Mouse (Mus musculus) c-Kit-negative CD71-positive TER-119-positive erythroid progenitor cells, embryonic 14.5 days (primary cell): ENCODE data around the gene Ces3a.
"Not testable (repeated sequence)": the region's sequence is repeated elsewhere in the genome, so short reads cannot be mapped to it uniquely, and the experiment has no call there.

ENCODE experiments used
- DNase-seq: peaks from one replicate; pipeline ENCODE4 v3.0.0-alpha.2; 2013; ENCODE audit warnings: low read depth, low spot score

Gene Ces3a

GRCm38 (mm10) chr8:105048371-105048854 lies at the start of gene Ces3a:
Ces3a (plus strand) TSS chr8:105048601.
- DNase-seq = no peak

DNA sequence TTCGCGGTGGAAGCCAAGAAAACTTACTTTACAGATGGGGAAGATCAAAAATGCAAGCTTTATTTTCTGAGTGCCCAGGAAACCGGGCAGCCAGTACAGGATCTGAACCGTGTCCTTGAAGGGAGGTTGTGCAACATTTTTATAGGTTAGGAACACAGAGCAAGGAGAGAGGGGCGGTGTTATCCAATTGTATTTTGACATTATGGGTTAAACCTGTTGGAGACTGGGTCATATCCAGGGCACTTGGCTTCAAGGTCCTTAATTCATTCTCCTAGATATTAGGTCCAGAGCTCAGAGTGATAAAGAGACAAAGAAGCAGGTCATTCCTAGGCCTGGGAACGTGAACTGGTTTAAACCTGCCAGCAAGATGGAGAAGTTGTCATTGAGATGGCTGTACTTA lies 49.2 kb upstream of the Ces3a start:
- DNase-seq = no peak

GRCm38 (mm10) chr8:105000586-105000985 lies 47.8 kb upstream of the Ces3a start, which contains the start of gene Ces2h:
Ces2h (plus strand) TSS chr8:105000853.
- no peak for DNase-seq

DNA sequence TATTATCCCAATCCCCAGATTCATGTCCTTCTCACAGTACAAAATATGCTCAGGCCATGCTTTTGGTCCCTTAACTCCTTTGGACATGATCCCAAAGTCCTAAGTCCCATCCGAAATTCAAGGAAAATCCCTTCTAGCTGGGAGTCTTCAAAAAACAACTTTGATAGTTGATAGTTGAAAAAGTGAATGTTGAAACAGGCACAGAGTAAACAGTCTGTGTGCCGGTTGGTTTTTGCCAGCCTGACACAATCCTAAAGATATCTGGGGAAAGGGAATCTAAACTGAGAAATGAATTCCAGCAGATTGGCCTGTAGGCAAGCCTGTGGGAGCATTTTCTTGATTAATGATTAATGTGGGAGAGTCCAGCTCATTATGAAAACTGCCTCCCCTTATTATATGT lies 38.4 kb upstream of the Ces3a start:
- no peak for DNase-seq

DNA sequence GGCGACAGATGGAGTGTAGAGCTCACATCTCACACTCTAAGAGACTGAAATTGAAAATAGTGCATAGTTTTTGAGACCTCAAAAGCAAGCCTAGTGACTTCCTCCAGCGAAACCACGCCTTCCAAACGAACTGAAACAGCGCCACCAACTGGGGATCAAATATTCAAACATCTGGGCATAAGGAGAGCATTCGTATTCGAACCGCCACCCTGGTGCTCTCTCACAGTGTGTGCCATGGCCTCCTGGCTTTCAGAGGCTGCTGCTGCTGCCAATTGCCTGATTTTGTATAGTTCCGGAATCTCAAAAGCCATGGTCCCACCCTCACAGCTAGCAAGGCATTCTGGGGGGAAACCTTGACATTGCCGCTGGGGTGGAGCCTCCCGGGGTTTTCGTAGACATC lies 37.3 kb upstream of the Ces3a start:
- DNase-seq = peak; percentile 8

DNA sequence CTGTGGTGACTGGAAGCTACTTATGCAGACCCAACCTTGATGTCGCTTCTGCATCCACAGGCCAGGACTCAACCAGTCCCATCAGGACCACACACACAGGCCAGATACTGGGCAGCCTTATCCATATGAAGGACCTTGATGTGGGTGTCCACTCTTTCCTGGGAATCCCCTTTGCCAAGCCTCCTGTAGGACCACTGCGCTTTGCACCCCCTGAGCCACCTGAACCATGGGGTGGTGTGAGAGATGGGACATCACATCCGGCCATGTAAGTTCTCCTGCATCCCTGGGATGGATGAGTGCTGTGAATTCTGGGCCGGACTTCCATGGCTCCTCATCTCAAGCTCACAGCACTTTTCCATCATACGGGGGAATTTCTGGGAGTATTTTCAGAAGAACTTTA lies 34.0 kb upstream of the Ces3a start:
- no peak for DNase-seq

GRCm38 (mm10) chr8:105021954-105022353 lies 26.4 kb upstream of the Ces3a start:
- no peak for DNase-seq

DNA sequence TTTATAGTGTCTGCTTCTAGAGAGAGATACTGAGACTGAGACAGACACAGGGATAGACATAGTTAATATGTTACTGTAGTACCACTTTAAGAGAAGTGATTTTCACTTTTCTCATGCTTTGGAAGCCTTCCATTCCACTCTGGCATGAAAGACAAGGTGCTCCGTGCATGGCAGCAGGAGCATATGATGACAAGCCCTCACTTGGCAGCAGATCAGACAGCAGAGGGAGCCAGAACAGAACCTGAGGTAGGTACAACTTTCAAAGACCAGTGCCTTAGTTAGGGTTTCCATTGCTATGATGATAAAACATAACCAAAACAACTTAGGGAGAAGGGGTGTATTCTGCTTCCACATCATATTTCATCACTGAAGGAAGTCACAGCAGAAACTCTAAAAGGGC lies 25.3 kb upstream of the Ces3a start:
- no peak for DNase-seq

- peak; percentile 42 for DNase-seq
Observed at GRCm38 (mm10) chr8:105025050-105025449, 23.4 kb upstream of the Ces3a start.

DNA sequence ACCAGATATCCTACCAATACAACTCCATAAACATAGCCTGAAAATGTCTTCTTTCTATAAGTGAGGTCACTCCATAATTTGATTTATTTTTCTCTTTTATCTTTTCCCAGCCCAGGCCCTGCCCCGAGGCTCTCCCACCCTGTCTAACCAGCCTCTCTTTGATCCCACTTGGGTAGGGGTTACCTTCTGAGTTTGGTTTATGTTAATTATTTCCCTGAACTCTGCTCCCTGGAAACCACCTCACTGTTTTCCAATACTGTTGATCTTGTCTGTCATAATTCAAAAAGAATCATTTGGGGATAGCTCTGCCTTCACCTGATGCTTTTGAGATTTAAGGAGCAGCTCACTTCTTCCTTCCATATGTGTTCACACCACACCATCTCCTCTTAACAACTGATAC lies 4.9 kb upstream of the Ces3a start:
- no peak for DNase-seq

DNA sequence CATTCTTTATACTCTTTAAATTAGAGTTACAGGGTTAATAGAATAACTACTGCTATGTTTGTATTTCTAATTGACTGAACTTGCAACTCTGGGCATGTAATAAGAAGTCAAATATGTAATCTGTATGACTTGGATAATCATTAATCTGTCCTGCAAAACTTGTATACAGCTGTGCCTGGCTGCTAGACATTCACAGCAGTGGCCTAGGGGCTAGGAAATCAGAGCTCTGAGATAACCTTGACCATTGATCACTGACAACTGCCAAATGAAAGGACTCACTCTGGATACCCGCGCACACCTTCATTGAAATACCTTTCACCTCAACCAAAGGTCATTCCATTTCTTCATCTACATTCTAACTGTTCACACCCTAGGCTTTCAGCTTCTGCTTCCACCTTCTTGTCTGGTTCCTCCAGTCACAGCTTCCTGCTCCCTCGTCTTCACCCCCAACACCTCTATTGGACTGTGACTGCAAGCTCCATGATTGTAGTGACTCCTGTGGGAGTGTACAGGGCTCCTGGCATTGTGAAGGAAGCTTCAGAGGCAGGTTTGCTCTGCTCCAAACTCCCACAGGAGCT lies 2.5 kb upstream of the Ces3a start:
- DNase-seq = no peak

DNA sequence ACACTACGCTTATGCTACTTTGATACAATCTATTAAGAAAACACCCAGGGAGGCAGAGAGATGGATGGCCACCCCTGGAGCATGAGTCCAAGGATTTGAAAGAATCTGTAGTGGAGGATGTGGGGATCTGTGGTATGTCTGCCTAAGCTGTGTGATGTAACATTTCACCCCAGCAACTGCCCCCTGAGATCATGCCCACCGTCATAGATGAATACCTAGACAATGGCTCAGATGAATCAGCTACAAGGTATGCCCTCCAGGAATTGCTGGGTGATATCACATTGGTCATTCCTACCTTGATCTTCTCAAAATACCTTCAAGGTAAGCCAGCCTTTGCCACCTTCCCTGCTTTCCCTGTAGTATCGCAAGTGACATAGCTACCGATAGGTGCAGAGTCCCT lies 7.8 kb downstream of the Ces3a start:
- no peak for DNase-seq

DNA sequence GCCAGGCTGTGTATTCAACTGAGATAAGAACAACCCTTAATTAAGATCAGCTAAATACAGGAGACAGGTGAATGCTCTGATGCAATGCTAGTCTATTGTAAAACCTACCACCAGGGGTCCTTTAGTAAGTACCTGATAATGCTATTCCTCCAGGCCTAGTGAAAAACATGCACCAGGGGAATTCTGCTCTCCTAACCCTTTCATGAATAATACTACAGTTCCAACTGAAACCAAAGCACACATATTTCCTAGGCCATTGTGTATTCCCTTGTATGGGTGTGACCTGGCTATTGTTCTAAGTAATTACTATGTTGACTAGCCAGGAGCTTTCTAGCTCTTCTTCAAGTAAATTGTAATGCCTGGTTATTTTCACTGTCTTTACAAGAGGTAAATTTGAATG lies 11.7 kb downstream of the Ces3a start:
- no peak for DNase-seq

DNA sequence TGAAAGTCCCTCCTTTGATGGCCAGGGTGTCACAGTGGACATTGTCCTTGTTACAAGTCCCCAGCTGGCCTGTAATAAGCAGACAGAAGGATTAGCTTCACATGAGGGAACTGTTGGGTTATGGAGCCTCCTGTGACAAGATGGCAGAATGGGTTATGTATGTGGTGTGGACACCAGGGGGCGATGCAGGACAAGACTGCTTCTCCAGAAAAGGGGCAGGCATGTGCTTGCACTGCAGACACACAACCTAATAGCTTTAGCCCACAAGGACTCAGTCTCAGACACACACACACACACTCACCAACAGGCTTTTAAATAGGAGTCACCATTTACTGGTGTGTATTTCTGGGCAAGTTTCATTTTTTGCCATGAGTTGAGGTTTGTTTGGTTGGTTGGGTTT lies 18.4 kb downstream of the Ces3a start:
- peak; percentile 4 for DNase-seq

DNA sequence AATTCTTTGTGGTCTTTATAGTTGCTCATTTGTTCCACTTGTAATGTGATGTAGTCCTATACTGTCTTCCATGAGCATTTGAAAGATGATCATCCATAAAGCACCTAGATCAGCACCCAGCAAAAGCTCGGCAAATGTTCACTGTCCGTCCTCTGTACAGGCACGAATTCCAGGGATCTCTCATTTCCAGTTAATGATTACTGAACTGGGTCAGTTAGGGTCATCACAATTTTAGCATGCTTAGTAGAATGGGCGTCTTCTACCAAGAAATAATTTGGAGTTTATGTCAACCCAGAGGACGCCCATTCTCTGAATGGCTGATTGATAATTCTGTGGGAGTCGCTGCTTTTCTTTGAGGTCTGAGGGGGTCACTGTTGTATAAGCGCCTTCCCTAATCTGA lies 19.5 kb downstream of the Ces3a start:
- not testable (repeated sequence) for DNase-seq

GRCm38 (mm10) chr8:105068971-105069370 lies 20.6 kb downstream of the Ces3a start:
- DNase-seq = no peak

GRCm38 (mm10) chr8:105076601-105077000 lies 28.2 kb downstream of the Ces3a start:
- DNase-seq = no peak

GRCm38 (mm10) chr8:105077071-105077470 lies 28.7 kb downstream of the Ces3a start:
- no peak for DNase-seq

DNA sequence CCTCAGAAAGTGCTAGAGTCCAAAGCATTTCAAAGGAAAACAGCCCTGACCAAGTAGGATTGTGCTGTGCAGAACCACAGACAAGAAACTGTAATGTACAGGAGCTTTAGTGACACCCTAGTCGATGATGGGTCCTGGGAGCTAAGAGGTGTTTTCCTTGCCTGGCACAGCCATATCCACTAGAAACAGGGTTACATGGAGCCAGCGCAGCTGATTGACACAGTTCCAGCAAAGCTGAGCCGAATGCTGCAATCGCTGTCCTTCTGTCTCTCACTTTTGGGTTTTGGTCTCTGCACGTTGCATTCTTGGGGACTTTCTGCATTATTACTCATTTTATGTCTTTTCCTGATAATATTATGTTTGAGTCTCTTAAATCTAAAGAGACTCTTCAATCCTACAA lies 30.2 kb downstream of the Ces3a start:
- DNase-seq = no peak

GRCm38 (mm10) chr8:105080814-105081336 lies 32.5 kb downstream of the Ces3a start:
- no peak for DNase-seq

DNA sequence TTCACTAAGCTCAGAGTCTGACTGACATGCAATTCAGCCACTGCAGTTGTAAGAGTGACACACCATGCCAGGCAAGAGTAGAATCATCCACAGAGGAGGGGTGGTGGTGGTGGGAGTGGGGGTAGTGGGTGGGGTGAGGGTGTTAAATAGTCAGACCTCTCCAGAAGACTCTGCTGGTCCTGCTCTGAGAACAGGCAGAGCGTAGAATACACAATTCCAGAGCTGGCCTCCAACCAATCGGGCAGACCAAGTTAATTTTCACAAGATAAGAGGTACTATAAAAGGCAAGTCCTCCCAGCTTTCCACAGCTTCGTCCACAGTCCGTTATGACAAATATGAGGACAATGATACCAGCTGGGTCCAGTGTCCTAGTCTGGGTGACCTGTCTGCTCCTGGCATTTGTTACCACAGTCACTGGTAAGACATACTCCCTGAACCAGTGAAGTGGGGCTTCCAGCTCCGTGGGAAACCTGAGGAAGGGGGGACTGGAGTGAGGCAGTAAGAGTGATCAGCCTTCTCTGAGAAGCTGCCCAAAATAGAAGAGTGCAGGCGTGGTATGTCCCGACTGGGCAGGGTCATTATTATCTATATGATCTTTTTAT lies 35.1 kb downstream of the Ces3a start, which contains the start of gene Ces3b:
Gene Ces3b, plus strand, starts transcription at position 305 of the 602 bp plus-strand sequence.
- no peak for DNase-seq

- not testable (repeated sequence) for DNase-seq
Observed at GRCm38 (mm10) chr8:105088166-105088565, 39.8 kb downstream of the Ces3a start.

DNA sequence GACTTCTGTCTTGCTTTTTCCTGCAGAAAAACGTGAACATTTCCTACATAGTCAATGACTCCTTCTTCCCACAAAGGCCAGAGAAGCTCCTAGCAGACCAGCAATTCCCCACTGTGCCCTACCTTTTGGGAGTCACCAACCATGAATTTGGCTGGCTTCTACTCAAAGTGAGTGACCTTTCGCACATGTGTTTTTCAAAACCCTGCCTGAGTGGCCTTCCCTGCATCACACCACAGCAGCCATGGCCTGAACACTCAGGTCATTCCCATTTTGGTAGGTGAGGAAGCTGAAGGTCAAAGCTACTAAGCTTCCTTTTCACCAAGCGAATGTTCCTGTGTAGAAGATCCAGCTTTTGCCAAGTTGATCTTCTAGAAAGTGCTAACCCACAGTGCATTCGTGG lies 40.2 kb downstream of the Ces3a start:
- DNase-seq = no peak
